Mouse (Mus musculus): Measurements from ENCODE around the gene Msh5.

GRCm38 (mm10) chr17:35028315-35028714 lies 18.2 kb downstream of the Msh5 start:
- TF ChIP-seq TAL1 (IDR thresholded peaks at IDR 0.05; ENCODE audit: low read length) (no peak), GATA1 (IDR thresholded peaks at IDR 0.05; ENCODE audit: low read length) (no peak)

Measured in erythroblast, embryonic 14.5 days (primary cell).